Mouse (Mus musculus): ENCODE results near the gene Mthfd1. TPM values are rescaled to one million over a fixed set of nuclear protein-coding genes. Genes with fewer than 3 reads are reported as not detected.

Mthfd1 gene
- total and polyA plus RNA-seq, 2 experiments from 2014 or later = 25.2 to 26.2 TPM

- Histone ChIP-seq H3K4me3 (ENCODE audit: low read depth, low read length) (no peak overlapping the region), H3K27ac (ENCODE audit: low read depth, low read length) (no peak overlapping the region), H3K9me3 (ENCODE audit: low read length) (no peaks in the 10 kb centered on the region), H3K4me2 (ENCODE audit: low read depth) (no peak overlapping the region), H3K4me1 (ENCODE audit: insufficient read depth) (no peaks in the 10 kb centered on the region), H3K36me3 (ENCODE audit: insufficient read depth) (peaks cover 10% of the 10 kb centered on the region), H3K27me3 (ENCODE audit: insufficient read depth, low read length) (no peaks in the 10 kb centered on the region), H3K9ac (no peak overlapping the region)
- no peak for TF ChIP-seq CTCF (IDR thresholded peaks at IDR 0.05; ENCODE audit: low read depth)
- ATAC-seq (no peak), DNase-seq (no peak)
- WGBS = 93% methylated on average over 6 of the region's 6 CpGs
These were observed 16.4 kb downstream of the Mthfd1 start for GRCm38 (mm10) chr12:76271516-76271915.

DNA sequence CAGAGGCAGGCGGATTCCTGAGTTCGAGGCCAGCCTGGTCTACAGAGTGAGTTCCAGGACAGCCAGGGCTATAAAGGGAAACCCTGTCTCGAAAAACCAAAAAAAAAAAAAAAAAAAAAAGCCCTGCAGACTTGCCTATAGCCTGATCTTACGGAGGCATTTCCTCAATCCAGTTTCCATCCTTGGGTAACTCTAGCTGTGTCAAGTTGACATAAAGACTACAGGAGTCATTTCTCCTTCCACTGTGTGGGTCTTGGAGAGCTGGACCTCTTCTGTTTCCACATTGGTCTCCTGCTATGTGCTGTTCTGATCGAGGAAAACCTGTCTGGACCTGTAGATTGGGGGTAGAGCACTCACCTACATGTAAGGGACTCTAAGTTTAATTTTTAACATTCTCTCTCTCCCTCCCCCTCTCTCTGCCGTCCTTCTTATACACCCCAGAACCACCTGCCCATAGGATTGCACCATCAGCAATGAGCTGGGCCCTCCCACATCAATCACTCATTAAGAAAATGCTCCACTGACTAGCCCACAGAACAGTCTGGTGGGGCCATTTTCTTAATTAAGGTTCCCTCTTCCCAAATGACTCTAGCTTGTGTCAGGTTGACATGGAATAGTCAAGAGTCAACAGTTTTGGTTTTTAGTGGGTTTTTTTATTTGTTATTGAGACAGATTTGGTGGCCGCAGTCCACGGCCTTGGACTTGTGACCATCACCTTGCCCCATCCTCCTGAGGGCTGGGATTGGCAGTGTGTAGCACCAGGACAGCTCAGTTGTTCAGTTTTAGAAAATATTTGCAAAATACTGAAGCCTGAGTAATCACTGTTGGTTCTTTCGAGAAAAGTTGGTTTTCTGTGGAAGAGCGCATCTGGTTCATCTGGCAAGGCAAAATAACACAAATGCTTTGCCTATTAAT is 17.8 kb downstream of the Mthfd1 start:
- ATAC-seq = no peak
- no peaks in the 10 kb centered on the region for H3K27me3 ChIP-seq (ENCODE audit: insufficient read depth, low read length)
- no peak overlapping the region for H3K9ac ChIP-seq
- H3K4me3 ChIP-seq (ENCODE audit: low read depth, low read length) = no peak overlapping the region
- H3K4me1 ChIP-seq (ENCODE audit: insufficient read depth) = no peaks in the 10 kb centered on the region
- no peak overlapping the region for H3K27ac ChIP-seq (ENCODE audit: low read depth, low read length)
- 89% methylated on average over 10 of the region's 10 CpGs for WGBS
- DNase-seq = no peak
- H3K4me2 ChIP-seq (ENCODE audit: low read depth) = no peak overlapping the region
- peaks cover 10% of the 10 kb centered on the region for H3K36me3 ChIP-seq (ENCODE audit: insufficient read depth)
- H3K9me3 ChIP-seq (ENCODE audit: low read length) = no peaks in the 10 kb centered on the region
- TF ChIP-seq CTCF (IDR thresholded peaks at IDR 0.05; ENCODE audit: low read depth) = no peak

- DNase-seq (no peak), ATAC-seq (no peak)
- 76% methylated on average over 6 of the region's 6 CpGs for WGBS
- no peak overlapping the region for H3K4me3 ChIP-seq (ENCODE audit: low read depth, low read length)
- H3K4me2 ChIP-seq (ENCODE audit: low read depth) = no peak overlapping the region
- H3K4me1 ChIP-seq (ENCODE audit: insufficient read depth) = no peaks in the 10 kb centered on the region
- H3K27ac ChIP-seq (ENCODE audit: low read depth, low read length) = no peak overlapping the region
- peaks cover 11% of the 10 kb centered on the region for H3K36me3 ChIP-seq (ENCODE audit: insufficient read depth)
- no peaks in the 10 kb centered on the region for H3K9me3 ChIP-seq (ENCODE audit: low read length)
- H3K9ac ChIP-seq = no peak overlapping the region
- no peak for TF ChIP-seq CTCF (IDR thresholded peaks at IDR 0.05; ENCODE audit: low read depth)
- no peaks in the 10 kb centered on the region for H3K27me3 ChIP-seq (ENCODE audit: insufficient read depth, low read length)
These were observed 23.1 kb downstream of the Mthfd1 start for GRCm38 (mm10) chr12:76278209-76278608.

DNA sequence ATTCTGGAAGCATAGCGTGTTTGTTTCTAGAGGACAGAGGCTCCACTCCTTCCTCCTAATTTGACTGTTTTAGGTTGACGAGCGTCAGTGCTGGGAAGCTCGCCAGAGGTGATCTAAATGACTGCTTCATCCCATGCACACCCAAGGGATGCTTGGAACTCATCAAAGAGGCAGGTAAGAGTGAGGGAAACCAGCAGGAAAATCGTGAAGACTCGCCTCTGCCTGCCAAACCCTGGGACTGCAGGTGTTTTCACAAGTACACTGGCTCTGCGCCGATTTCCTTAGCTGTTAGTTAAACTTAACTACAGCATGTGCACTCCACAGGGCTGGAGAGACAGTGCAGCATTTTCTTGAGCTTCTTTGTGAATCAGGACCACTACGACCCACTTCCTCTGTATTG is 25.5 kb downstream of the Mthfd1 start:
- H3K27ac ChIP-seq (ENCODE audit: low read depth, low read length) = no peak overlapping the region
- no peak for TF ChIP-seq CTCF (IDR thresholded peaks at IDR 0.05; ENCODE audit: low read depth)
- no peaks in the 10 kb centered on the region for H3K27me3 ChIP-seq (ENCODE audit: insufficient read depth, low read length)
- ATAC-seq (no peak), DNase-seq (no peak)
- no peaks in the 10 kb centered on the region for H3K4me1 ChIP-seq (ENCODE audit: insufficient read depth)
- 69% methylated on average over 9 of the region's 9 CpGs for WGBS
- H3K36me3 ChIP-seq (ENCODE audit: insufficient read depth) = peaks cover 12% of the 10 kb centered on the region
- H3K4me3 ChIP-seq (ENCODE audit: low read depth, low read length) = no peak overlapping the region
- H3K4me2 ChIP-seq (ENCODE audit: low read depth) = no peak overlapping the region
- no peaks in the 10 kb centered on the region for H3K9me3 ChIP-seq (ENCODE audit: low read length)
- no peak overlapping the region for H3K9ac ChIP-seq

DNA sequence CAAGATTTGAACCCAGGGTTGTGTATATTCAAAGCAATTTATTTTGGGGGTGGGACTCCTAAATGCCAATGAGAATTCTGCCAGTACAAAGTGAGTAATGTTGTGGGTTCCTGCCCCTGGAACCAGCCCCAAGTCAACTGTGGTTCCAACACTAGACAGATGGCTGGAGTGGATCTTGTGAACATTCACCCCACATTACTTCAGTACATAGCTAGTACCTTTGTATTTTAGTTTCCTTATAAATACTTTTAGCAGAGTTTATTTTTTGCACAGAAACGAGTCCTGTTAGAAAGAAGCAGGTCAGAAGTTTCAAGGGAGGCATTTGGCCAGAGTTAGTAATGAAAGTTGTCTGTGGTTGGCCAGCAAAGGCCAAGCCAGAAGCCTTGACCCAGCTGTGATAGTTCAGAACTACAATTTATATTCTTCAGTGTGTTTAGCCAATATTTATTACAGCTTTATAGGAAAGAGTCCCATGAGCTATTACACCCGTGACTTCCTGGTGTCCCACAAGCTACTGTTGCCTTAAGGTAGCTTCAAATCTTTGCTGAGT is 26.1 kb downstream of the Mthfd1 start:
- ATAC-seq = no peak
- DNase-seq = no peak
- Histone ChIP-seq H3K4me3 (ENCODE audit: low read depth, low read length) (no peak overlapping the region), H3K4me2 (ENCODE audit: low read depth) (no peak overlapping the region), H3K9me3 (ENCODE audit: low read length) (no peaks in the 10 kb centered on the region), H3K36me3 (ENCODE audit: insufficient read depth) (peaks cover 12% of the 10 kb centered on the region), H3K27ac (ENCODE audit: low read depth, low read length) (no peak overlapping the region), H3K9ac (no peak overlapping the region), H3K4me1 (ENCODE audit: insufficient read depth) (no peaks in the 10 kb centered on the region), H3K27me3 (ENCODE audit: insufficient read depth, low read length) (no peaks in the 10 kb centered on the region)
- TF ChIP-seq CTCF (IDR thresholded peaks at IDR 0.05; ENCODE audit: low read depth) = no peak
- WGBS = 91% methylated on average over 2 of the region's 2 CpGs

DNA sequence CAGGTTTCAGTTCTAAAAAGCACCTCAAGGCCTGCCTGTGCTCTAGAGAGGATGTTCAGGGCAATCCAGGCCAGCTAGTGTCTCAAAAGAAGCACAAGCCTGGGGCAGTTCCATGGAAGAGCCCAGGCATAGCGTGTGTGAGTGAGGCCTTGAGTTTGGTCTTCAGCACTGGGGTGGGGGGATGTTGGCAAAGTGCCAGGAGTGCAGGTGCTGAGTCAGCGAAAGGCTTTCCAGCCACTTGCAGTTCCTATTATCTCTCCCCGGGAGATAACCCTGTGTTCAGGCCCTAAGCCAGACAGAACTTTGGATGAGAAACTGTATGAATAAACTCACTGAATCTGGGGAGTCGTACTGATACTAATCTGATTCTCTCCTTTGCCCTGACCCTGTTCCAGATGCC is 27.0 kb downstream of the Mthfd1 start:
- Histone ChIP-seq H3K27ac (ENCODE audit: low read depth, low read length) (no peak overlapping the region), H3K9me3 (ENCODE audit: low read length) (no peaks in the 10 kb centered on the region), H3K9ac (no peak overlapping the region), H3K36me3 (ENCODE audit: insufficient read depth) (peaks cover 12% of the 10 kb centered on the region), H3K4me3 (ENCODE audit: low read depth, low read length) (no peak overlapping the region), H3K27me3 (ENCODE audit: insufficient read depth, low read length) (no peaks in the 10 kb centered on the region), H3K4me2 (ENCODE audit: low read depth) (no peak overlapping the region), H3K4me1 (ENCODE audit: insufficient read depth) (0 out of 2 replicates have a peak, but pooled peaks cover 3% of the 10 kb centered on the region)
- DNase-seq = no peak
- 20% methylated on average over 4 of the region's 4 CpGs for WGBS
- no peak for TF ChIP-seq CTCF (IDR thresholded peaks at IDR 0.05; ENCODE audit: low read depth)
- ATAC-seq = peak; percentile 29; the same call in 1 of the 2 replicates

DNA sequence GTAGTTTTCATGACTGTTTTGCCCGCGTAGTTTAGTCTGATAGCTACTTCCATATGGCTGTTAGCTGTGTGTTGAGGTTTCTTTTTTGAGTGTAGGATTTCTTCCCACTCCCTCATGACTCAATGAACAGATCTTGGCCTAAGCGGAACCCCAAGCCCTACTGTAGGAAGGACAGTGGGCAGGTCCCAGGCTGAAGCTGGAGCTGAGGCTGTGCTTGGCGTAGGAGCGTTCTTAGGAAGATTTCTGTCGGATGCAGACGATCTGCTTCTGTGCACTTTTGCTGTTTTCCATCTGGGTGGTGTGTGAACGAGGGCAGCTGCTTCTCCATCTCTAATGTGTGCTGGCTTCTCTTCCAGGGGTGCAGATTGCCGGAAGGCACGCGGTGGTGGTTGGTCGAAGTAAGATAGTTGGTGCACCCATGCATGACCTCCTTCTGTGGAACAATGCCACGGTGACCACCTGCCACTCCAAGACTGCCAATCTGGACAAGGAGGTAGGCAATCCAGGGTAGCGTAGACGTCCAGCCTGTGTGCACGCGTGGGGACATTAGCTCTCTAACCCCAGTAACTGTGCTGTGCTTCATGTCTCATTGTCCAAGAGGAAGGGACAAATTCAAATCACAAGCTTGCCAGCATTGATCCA is 27.6 kb downstream of the Mthfd1 start:
- H3K27ac ChIP-seq (ENCODE audit: low read depth, low read length) = no peak overlapping the region
- ATAC-seq (no peak), DNase-seq (no peak)
- H3K9me3 ChIP-seq (ENCODE audit: low read length) = no peaks in the 10 kb centered on the region
- no peak for TF ChIP-seq CTCF (IDR thresholded peaks at IDR 0.05; ENCODE audit: low read depth)
- WGBS = 82% methylated on average over 17 of the region's 17 CpGs
- H3K4me1 ChIP-seq (ENCODE audit: insufficient read depth) = peaks cover 8% of the 10 kb centered on the region; the same call in 1 of the 2 replicates
- H3K27me3 ChIP-seq (ENCODE audit: insufficient read depth, low read length) = no peaks in the 10 kb centered on the region
- H3K4me3 ChIP-seq (ENCODE audit: low read depth, low read length) = no peak overlapping the region
- H3K4me2 ChIP-seq (ENCODE audit: low read depth) = no peak overlapping the region
- H3K9ac ChIP-seq = no peak overlapping the region
- H3K36me3 ChIP-seq (ENCODE audit: insufficient read depth) = peaks cover 12% of the 10 kb centered on the region

Data from forebrain, postnatal 0 days (tissue).